Mouse (Mus musculus): ENCODE measurements at regions not wholly inside any gene's neighbourhood (a gene's known extent, or its start where the extent isn't known, plus 50 kb on each side); places are given as distances from the start of the nearest gene placed in this dataset.

DNA sequence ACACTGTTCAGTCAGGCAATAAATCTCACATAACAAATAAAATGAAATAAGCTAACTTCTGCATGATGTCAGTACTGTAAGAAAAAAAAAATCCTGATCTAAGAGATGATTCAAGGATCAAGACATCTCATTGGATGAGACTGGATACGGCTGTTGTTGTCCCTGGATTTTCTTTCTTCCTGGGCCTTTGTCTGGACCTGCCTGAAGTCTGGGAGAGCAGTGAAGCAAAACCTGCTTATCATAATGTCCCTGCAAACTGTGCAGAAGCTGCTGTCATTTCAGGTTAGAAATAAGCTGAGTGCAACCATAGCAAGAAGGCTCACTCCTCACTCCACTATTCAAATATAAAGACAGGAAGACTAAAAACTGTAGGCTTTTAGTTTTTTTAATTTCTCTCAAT lies 178.0 kb upstream of the Steap4 start:
- DNase-seq, result no peak

DNA sequence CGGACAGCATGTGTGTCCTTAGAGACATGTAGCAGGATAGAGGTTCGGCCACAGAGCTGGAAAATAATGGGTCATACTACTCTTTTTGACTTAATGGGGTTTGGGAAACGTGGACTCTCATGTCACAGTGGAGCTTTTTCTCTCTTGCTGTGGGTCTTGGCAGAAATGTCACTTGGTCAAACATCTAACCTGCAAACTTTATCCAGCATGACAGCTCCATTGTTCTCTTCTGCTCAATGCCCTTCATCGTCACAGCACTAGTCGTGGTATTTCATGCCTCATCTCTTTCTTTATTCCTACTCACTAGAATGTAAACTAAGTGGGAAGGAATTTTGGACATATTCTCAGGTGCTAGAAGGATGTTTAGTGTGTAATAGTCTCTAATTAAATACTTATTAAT lies 171.9 kb upstream of the Steap4 start:
- no peak for DNase-seq

DNA sequence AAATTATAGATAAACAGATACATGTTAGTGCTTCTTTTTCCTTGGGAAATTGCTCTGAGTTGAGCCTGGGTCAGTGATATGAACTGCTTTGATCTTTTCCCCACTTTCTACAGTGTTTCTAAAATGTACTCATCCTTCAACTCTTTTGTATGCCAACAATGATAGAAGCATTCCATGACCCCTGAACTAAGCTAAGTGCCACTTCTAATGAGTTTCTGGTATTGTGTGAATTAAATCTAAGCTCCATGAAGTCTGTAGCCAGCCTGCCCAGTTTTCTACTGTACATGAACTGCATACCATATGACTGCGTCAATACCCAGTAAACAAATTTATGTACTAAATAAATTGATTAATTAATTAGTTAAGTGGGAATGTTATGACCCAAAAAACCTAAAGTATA lies 171.1 kb upstream of the Steap4 start:
- no peak for DNase-seq

DNA sequence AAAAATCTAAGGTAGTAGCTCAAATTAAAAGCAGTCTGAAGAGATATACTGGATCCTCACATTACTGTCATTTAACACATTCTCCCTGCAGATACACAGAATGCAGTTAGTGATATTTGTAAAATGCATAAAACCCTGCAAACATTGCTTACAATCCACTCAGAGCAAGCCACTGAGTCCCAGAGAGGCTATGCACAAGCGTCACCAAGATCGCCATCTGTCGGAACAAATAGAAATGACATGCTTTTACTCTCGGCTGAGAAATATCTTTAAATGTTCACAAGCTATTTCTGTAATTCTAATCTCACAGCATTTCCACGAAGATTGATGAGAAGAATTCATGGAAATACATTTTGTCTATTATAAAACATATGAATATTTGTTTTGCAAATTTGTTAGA lies 139.7 kb upstream of the Steap4 start:
- DNase-seq, result peak; percentile 44 to 57

DNA sequence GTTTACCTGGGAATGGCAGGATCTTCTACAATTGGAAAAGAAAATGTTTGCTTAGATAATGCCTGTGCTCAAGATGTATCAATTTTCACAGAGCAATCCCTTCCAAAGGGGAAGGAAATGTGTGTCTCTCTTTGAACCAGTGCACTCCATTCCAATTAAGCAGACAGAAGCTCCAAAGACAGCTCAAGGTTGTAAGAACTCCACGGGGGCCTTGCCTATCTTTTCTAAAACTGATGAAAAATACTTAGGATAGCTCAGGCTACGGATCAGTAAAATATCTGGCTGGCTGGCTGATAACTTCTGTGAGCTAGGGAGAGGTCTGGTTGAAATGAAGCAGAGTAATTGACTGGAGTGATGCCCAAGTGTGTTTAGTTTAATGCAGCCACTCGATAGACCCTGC lies 138.6 kb upstream of the Steap4 start:
- DNase-seq, result peak; percentile 6 to 8

DNA sequence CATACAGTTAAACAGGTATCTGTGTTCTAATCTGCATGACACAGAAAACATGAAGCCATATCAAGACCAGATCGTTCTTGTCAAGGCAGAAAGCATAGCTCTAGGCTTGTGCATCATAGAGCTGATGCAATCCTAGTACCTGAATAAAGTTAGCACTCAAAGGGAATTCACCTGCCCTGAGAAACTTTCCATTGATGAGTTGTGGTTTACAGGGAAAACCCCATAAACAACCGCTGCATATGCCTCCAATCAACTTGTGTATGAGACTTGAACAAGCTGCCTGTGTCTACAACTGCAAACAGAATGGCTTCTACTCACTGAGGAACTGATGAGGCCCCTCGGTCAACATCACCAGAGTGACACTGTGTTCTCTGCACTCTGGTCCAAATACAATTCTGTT lies 130.6 kb upstream of the Steap4 start:
- no peak for DNase-seq

DNA sequence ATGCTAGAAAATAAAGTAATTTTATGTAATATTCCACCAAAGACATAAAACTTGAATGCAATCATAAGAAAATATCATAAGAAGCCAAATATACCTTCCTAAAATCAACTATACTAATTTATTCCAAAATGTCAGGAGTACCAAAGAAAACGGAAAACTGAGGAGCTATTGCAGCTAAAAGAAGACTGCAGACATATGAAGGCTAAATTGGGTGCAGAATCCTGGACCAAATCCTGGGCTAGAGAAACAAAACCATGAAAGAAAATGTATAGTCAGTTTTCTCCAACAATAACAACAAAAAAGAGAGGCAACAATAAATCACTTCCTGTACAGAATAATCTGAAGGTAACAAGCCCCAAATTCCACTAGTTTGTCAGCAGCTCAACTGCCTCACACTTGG lies 126.4 kb upstream of the Steap4 start:
- no peak for DNase-seq

DNA sequence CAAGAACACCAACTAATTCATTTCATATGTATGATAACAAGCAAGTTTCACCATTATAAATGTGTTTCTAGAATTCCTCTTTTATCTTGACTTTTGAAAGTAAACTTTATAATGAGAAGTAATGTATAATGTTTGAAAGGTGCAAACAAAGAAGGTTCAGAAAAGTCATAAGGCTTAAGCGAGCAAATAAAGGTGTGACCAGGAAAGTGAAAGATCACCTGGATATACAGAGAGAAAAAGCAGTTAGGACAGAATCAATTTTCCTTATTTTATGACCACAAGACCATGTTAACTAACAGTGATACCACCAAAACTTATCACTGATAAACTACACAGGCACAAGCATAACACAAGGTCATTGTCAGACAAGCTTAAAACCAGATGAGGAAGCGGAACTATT lies 97.2 kb upstream of the Steap4 start:
- DNase-seq, result no peak

DNA sequence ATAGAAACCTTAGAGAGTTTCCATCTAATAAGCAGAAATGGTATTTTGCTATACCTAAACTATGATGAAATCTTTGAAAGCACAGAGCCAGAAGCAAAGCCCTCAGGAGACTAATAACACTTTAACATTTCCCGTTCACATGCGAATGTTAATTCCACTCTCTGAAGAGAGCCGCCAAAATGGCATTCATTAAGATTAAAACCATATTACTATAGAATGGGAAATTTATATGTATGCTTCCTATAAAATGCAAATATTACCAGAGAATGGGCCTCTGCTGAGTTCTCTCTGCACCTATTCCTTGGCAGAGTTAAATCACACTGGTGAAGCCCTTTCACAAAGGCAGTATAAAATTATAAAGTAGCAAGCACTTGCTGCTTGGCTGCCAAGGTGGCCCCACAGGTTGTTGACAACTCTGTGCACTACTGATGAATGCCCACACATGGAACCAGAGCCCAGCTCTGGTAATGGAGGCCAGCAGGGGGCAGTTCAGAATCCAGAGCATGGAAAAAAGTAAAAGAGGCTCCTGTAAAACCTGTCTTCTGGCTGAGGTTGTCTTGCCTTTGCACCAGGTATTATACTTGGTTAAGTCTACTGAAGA lies 94.1 kb upstream of the Steap4 start:
- peak; percentile 1 to 2 for DNase-seq

DNA sequence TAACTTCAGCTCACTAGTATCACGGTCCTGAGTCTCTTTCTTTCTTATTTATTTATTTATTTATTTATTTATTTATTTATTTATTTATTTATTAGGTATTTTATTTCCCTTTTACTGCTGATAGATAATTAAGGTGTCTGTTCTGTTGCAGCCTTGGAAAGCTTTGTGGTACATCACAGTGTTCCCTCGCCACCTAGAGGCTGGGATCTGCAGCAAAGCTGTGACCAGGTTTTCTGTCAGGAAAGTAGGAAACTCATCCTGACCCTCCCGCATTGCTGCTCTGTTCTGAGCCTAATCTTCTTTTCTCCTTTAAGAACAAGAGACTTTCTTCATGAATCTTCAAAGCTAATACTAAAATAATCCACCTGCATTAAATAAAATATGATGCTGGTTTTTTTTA lies 60.7 kb upstream of the Steap4 start:
- peak; percentile 74 for DNase-seq

All from cerebellum, postnatal 10 days (tissue).